Comparison of ENCODE assay signal across 9 mouse cellular contexts in genomic region chr15:91190026-91190425, GRCm38 (mm10). TPM values are rescaled to one million over a fixed set of nuclear protein-coding genes. Genes with fewer than 3 reads are reported as not detected.
DNase-seq lines count a peak whose midpoint lies in the region; ATAC-seq and TF ChIP-seq lines count a peak whose summit lies in the region.
"Had no signal": no experiment of that assay in that cellular context is flagged by ENCODE, and none has a peak within 500 bp of the region (broad histone marks: within the 10 kb centered on the region; RNA-seq: fewer than 3 reads in every experiment).

No protein-coding gene starts in this region.

- H3K9me3 ChIP-seq in kidney, postnatal 0 days (replicated peaks; ENCODE audit: low read length), result no peaks in the 10 kb centered on the region
- no peaks in the 10 kb centered on the region for H3K9me3 ChIP-seq in forebrain, embryonic 11.5 days (ENCODE audit: control insufficient read depth, low read length)
- H3K9me3 ChIP-seq in limb, embryonic 11.5 days (ENCODE audit: control insufficient read depth, low read length), result no peaks in the 10 kb centered on the region
- H3K9me3 ChIP-seq in neural tube, embryonic 14.5 days (ENCODE audit: control insufficient read depth, low read length), result no peaks in the 10 kb centered on the region

- H3K27ac ChIP-seq in kidney, postnatal 0 days, result no peak overlapping the region
- 0 out of 2 replicates have a peak overlapping the region, but pooled peaks have one; percentile 7 for H3K27ac ChIP-seq in forebrain, embryonic 11.5 days (ENCODE audit: low read depth, low read length)
- H3K27ac ChIP-seq in limb, embryonic 11.5 days (replicated peaks; ENCODE audit: low read depth, low read length), result no peak overlapping the region
- no peak overlapping the region for H3K27ac ChIP-seq in neural tube, embryonic 14.5 days (ENCODE audit: low read depth, low read length)

- TF ChIP-seq CTCF in kidney, postnatal 0 days (IDR thresholded peaks at IDR 0.05; ENCODE audit: low read depth), result no peak

- ATAC-seq in kidney, postnatal 0 days (replicated peaks; ENCODE audit: low FRiP score, low read depth), result no peak
- no peak for ATAC-seq in forebrain, embryonic 11.5 days (replicated peaks; ENCODE audit: low FRiP score)
- no peak for ATAC-seq in limb, embryonic 11.5 days (ENCODE audit: insufficient number of reproducible peaks, low FRiP score, low TSS enrichment, low read depth)
- ATAC-seq in neural tube, embryonic 14.5 days (ENCODE audit: low read depth), result no peak
- ATAC-seq: Patski had no signal

- H3K9ac ChIP-seq in kidney, postnatal 0 days (ENCODE audit: low read depth, low read length), result no peak overlapping the region
- peak overlapping the region; percentile 73 for H3K9ac ChIP-seq in forebrain, embryonic 11.5 days (ENCODE audit: low read length)
- no peak overlapping the region for H3K9ac ChIP-seq in limb, embryonic 11.5 days (ENCODE audit: low read length)
- peak overlapping the region; percentile 43; the same call in 1 of the 2 replicates for H3K9ac ChIP-seq in neural tube, embryonic 14.5 days (replicated peaks; ENCODE audit: low read depth, low read length)

- WGBS in kidney, postnatal 0 days, result 33% methylated on average over 4 of the region's 4 CpGs
- WGBS in forebrain, embryonic 11.5 days, result 11% methylated on average over 4 of the region's 4 CpGs
- 38% methylated on average over 4 of the region's 4 CpGs for WGBS in limb, embryonic 11.5 days
- 13% methylated on average over 4 of the region's 4 CpGs for WGBS in neural tube, embryonic 14.5 days

- H3K27me3 ChIP-seq in kidney, postnatal 0 days (ENCODE audit: insufficient read depth, low read length), result no peaks in the 10 kb centered on the region
- no peaks in the 10 kb centered on the region for H3K27me3 ChIP-seq in forebrain, embryonic 11.5 days (ENCODE audit: control insufficient read depth, insufficient read depth, low read length)
- H3K27me3 ChIP-seq in limb, embryonic 11.5 days (ENCODE audit: control insufficient read depth, insufficient read depth, low read length), result no peaks in the 10 kb centered on the region
- H3K27me3 ChIP-seq in neural tube, embryonic 14.5 days (ENCODE audit: control insufficient read depth, insufficient read depth, low read length), result 0 out of 2 replicates have a peak, but pooled peaks cover 2% of the 10 kb centered on the region

- peak overlapping the region; percentile 74 for H3K4me2 ChIP-seq in kidney, postnatal 0 days (ENCODE audit: low read length)
- H3K4me2 ChIP-seq in forebrain, embryonic 11.5 days (ENCODE audit: low read depth, low read length, severe bottlenecking), result peak overlapping the region; percentile 91
- peak overlapping the region; percentile 74; the same call in 1 of the 2 replicates for H3K4me2 ChIP-seq in limb, embryonic 11.5 days (ENCODE audit: low read depth, severe bottlenecking)
- H3K4me2 ChIP-seq in neural tube, embryonic 14.5 days (ENCODE audit: low read depth, low read length), result peak overlapping the region; percentile 84

- no peaks in the 10 kb centered on the region for H3K36me3 ChIP-seq in kidney, postnatal 0 days (ENCODE audit: insufficient read depth, low read length)
- no peaks in the 10 kb centered on the region for H3K36me3 ChIP-seq in forebrain, embryonic 11.5 days (ENCODE audit: control insufficient read depth, insufficient read depth, low read length)
- H3K36me3 ChIP-seq in limb, embryonic 11.5 days (ENCODE audit: control insufficient read depth, insufficient read depth, low read length), result no peaks in the 10 kb centered on the region
- H3K36me3 ChIP-seq in neural tube, embryonic 14.5 days (ENCODE audit: control insufficient read depth, insufficient read depth, low read length), result no peaks in the 10 kb centered on the region

- peak; percentile 11 for DNase-seq in kidney, postnatal 0 days (ENCODE audit: low spot score)
- DNase-seq in kidney, postnatal 10 days, result no peak
- DNase-seq in forebrain, embryonic 11.5 days (ENCODE audit: low spot score), result no peak
- no peak for DNase-seq in limb, embryonic 11.5 days (ENCODE audit: low spot score)
- no peak for DNase-seq in adrenal gland, postnatal 4 days (ENCODE audit: low spot score in 2 of 2)
- no peak for DNase-seq in right cerebral cortex, adult 18-20 months
- DNase-seq in right cerebral cortex, postnatal 25 days, result no peak

- H3K4me1 ChIP-seq in kidney, postnatal 0 days (replicated peaks; ENCODE audit: insufficient read depth, low read length), result no peaks in the 10 kb centered on the region
- H3K4me1 ChIP-seq in forebrain, embryonic 11.5 days (replicated peaks; ENCODE audit: control insufficient read depth, insufficient read depth, low read length), result peaks cover 3% of the 10 kb centered on the region; the same call in 1 of the 2 replicates
- no peaks in the 10 kb centered on the region; the same call in 1 of the 2 replicates for H3K4me1 ChIP-seq in limb, embryonic 11.5 days (ENCODE audit: control insufficient read depth, insufficient read depth, low read length)
- peaks cover 15% of the 10 kb centered on the region for H3K4me1 ChIP-seq in neural tube, embryonic 14.5 days (ENCODE audit: control insufficient read depth, insufficient read depth, low read length)

- H3K4me3 ChIP-seq in kidney, postnatal 0 days (replicated peaks; ENCODE audit: low read depth, low read length), result peak overlapping the region; percentile 39
- peak overlapping the region; percentile 58 for H3K4me3 ChIP-seq in forebrain, embryonic 11.5 days (ENCODE audit: low read depth, low read length)
- no peak overlapping the region for H3K4me3 ChIP-seq in limb, embryonic 11.5 days (ENCODE audit: low read depth, low read length)
- H3K4me3 ChIP-seq in neural tube, embryonic 14.5 days (ENCODE audit: low read depth, low read length), result peak overlapping the region; percentile 46

RNA-seq across cellular contexts. Expression of gene Abcd2, which starts 1.6 kb away (rescaled TPM):
- 2.1 and 2.5 TPM in 2 replicates for polyA plus RNA-seq in kidney, postnatal 0 days (2015; fragmentation: Nextera tagmentation; extraction: Ambion mirVana)
- polyA plus RNA-seq in forebrain, embryonic 11.5 days (2014; fragmentation: Nextera tagmentation; extraction: Ambion mirVana), result 22.4 and 25.3 TPM in 2 replicates
- 2.5 and 3.0 TPM in 2 replicates for polyA plus RNA-seq in limb, embryonic 11.5 days (2014; fragmentation: Nextera tagmentation; extraction: Ambion mirVana)
- polyA plus RNA-seq in neural tube, embryonic 14.5 days (2014; fragmentation: Nextera tagmentation; extraction: Ambion mirVana), result 5.6 and 6.8 TPM in 2 replicates
- total RNA-seq in adrenal gland, postnatal 4 days (2021), result 10 to 100 TPM in 1 of 2 experiments, 1 to 10 TPM in 1; 5.2 to 14.0 TPM

RNA-seq across cellular contexts. Expression of gene CN725425, which starts 9.3 kb away (rescaled TPM):
- polyA plus RNA-seq in kidney, postnatal 0 days (2015; fragmentation: Nextera tagmentation; extraction: Ambion mirVana), result not detected in 2 replicates
- 0.12 TPM in 1 of 2 replicates, not detected in the other for polyA plus RNA-seq in forebrain, embryonic 11.5 days (2014; fragmentation: Nextera tagmentation; extraction: Ambion mirVana)
- not detected in 2 replicates for polyA plus RNA-seq in limb, embryonic 11.5 days (2014; fragmentation: Nextera tagmentation; extraction: Ambion mirVana)
- polyA plus RNA-seq in neural tube, embryonic 14.5 days (2014; fragmentation: Nextera tagmentation; extraction: Ambion mirVana), result not detected in 2 replicates
- not detected for total RNA-seq in adrenal gland, postnatal 4 days (2021)
- polyA plus RNA-seq: Patski had no signal

Comparison
In these comparisons a context has a peak if more than half of its experiments do, and no peak if none do; other contexts are left out.
1. H3K9ac ChIP-seq: peak in forebrain, embryonic 11.5 days (single experiment) and neural tube, embryonic 14.5 days (single experiment); none in kidney, postnatal 0 days (single experiment) and limb, embryonic 11.5 days (single experiment).
2. Peak in every context shown above with its lines, with median percentiles within 50 percentile points of each other: H3K4me2 ChIP-seq.